Mouse (Mus musculus) ES-E14 (cell line): ENCODE measurements around the gene Kdr.

Source experiments
- CHD2 ChIP-seq: IDR thresholded peaks from 2 replicates; pipeline ENCODE4 v1.6.1; 2014; ENCODE audit warnings: mild to moderate bottlenecking, low read depth, low read length, inconsistent platforms
- HCFC1 ChIP-seq: IDR thresholded peaks from 2 replicates; pipeline ENCODE4 v1.6.1; 2012; ENCODE audit warnings: low read length, inconsistent platforms, borderline replicate concordance; ENCODE audit not compliant: insufficient read depth
- MAFK ChIP-seq: IDR thresholded peaks from 2 replicates; pipeline ENCODE4 v1.6.1; 2014; ENCODE audit warnings: mild to moderate bottlenecking, low read depth, low read length, inconsistent platforms; ENCODE audit not compliant: insufficient read depth
- ZC3H11A ChIP-seq: IDR thresholded peaks from 2 replicates; pipeline ENCODE4 v1.6.1; 2012; ENCODE audit warnings: low read depth, mild to moderate bottlenecking, inconsistent platforms, low read length, borderline replicate concordance
- ZNF384 ChIP-seq: IDR thresholded peaks from 2 replicates; pipeline ENCODE4 v1.6.1; 2012; ENCODE audit warnings: low read depth, low read length, inconsistent platforms

DNA sequence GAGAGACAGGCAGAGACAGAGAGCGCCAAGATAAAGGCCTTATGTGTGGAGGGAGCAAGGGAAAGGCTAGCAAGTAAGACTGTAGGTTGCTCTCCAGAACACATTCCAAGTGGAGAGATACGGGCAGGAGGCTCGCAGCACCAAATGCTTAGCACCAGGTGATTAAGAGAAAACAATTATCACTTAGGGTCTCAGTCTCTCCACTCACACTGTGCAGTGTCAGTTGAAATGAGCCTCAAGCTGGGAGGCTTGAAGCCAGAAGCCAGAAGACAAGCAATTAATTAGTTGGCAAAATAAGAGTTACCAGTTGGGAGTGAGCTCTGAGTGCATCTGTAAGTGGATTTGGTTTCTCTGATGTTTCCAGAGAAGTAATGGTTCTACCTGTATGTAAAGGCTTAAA is 24.0 kb downstream of the Kdr start:
- TF ChIP-seq MAFK (no peak), CHD2 (no peak), ZC3H11A (no peak), ZNF384 (no peak), HCFC1 (no peak)
